Mouse (Mus musculus) lung, embryonic 16.5 days (tissue): ENCODE measurements at regions not wholly inside any gene's neighbourhood (a gene's known extent, or its start where the extent isn't known, plus 50 kb on each side); places are given as distances from the start of the nearest gene placed in this dataset.
A peak's percentile ranks its signal among the peaks of the same experiment; 100 is the strongest.

Experiments used
- ATAC-seq: fragments of 200-750 bp; cut with Nextera tagmentation; 2 replicates; pipeline ENCODE4 v1.8.0; 2017; ENCODE audit warnings: low read depth, mild to moderate bottlenecking, moderate library complexity
- H3K27ac ChIP-seq: fragments of 300-500 bp; sonication (generic); 2 replicates; pipeline ENCODE4 v1.5.1; 2014; ENCODE audit warnings: mild to moderate bottlenecking, control low read depth, low read length
- H3K27me3 ChIP-seq: fragments of 300-500 bp; sonication (generic); 2 replicates; pipeline ENCODE4 v1.6.1; 2014; ENCODE audit warnings: low read depth, low read length, mixed read lengths; ENCODE audit not compliant: control insufficient read depth, insufficient read depth
- H3K36me3 ChIP-seq: fragments of 300-500 bp; sonication (generic); 2 replicates; pipeline ENCODE4 v1.6.1; 2014; ENCODE audit warnings: low read length; ENCODE audit not compliant: control insufficient read depth, insufficient read depth
- H3K4me1 ChIP-seq: fragments of 300-500 bp; sonication (generic); replicated peaks from 2 replicates; pipeline ENCODE4 v1.6.1; 2014; ENCODE audit warnings: low read length, mixed read lengths; ENCODE audit not compliant: control insufficient read depth, insufficient read depth
- H3K4me2 ChIP-seq: fragments of 300-500 bp; sonication (generic); 2 replicates; pipeline ENCODE4 v1.6.1; 2014; ENCODE audit warnings: low read depth, low read length, control low read depth
- H3K4me3 ChIP-seq: fragments of 300-500 bp; sonication (generic); 2 replicates; pipeline ENCODE4 v1.5.1; 2014; ENCODE audit warnings: mild to moderate bottlenecking, low read length, control low read depth
- H3K9ac ChIP-seq: fragments of 300-500 bp; sonication (generic); 2 replicates; pipeline ENCODE4 v1.6.1; 2014; ENCODE audit warnings: low read length, control low read depth
- H3K9me3 ChIP-seq: fragments of 300-500 bp; sonication (generic); 2 replicates; pipeline ENCODE4 v1.6.1; 2016; ENCODE audit warnings: low read length; ENCODE audit not compliant: control insufficient read depth
- WGBS: fragments of 180-500 bp; shearing (Covaris S2); extraction: QIAGEN DNeasy Blood & Tissue Kit; methylation state at CpG from one replicate; pipeline ENCODE4 v1.1.7; 2014; 5-methylcytosine and 5-hydroxymethylcytosine counted together

GRCm38 (mm10) chr17:74920056-74920455 is 85.3 kb upstream of the Ltbp1 start:
- 83% methylated on average over 5 of the region's 5 CpGs for WGBS
- no peak for ATAC-seq

DNA sequence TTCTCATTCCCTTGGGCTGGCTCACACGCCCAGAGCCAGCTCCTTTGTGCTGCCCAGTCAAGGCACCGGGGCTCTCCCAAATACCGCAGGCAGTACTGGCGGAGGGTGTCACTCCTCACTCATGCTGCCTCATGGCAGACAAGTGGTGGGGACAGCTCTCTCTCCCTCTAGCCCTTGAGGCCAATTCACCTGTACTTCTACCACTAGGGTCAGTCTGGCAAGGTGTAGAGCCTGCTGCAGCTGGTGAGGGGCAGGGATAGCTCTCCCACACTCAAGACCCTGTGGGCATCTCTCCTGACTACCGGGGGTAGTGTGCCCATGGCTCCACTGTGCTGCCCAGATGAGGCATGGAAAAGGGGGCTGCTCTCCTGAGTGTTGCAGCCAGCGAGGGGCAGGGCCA is 84.0 kb upstream of the Ltbp1 start:
- H3K9me3 ChIP-seq: peaks cover 5% of the 10 kb centered on the region
- H3K4me3 ChIP-seq: no peak overlapping the region
- H3K27ac ChIP-seq: no peak overlapping the region
- H3K9ac ChIP-seq: no peak overlapping the region
- no peaks in the 10 kb centered on the region for H3K27me3 ChIP-seq
- no peaks in the 10 kb centered on the region for H3K4me1 ChIP-seq
- H3K4me2 ChIP-seq: no peak overlapping the region
- H3K36me3 ChIP-seq: no peaks in the 10 kb centered on the region
- WGBS: 82% methylated on average over 6 of the region's 6 CpGs
- ATAC-seq: no peak

More at GRCm38 (mm10) chr17:74920056-74920455, 85.3 kb upstream of the Ltbp1 start:
- H3K36me3 ChIP-seq: no peaks in the 10 kb centered on the region
- H3K9ac ChIP-seq: no peak overlapping the region
- no peaks in the 10 kb centered on the region for H3K27me3 ChIP-seq
- H3K4me3 ChIP-seq: no peak overlapping the region
- no peak overlapping the region for H3K27ac ChIP-seq
- no peak overlapping the region for H3K4me2 ChIP-seq
- H3K4me1 ChIP-seq: no peaks in the 10 kb centered on the region
- H3K9me3 ChIP-seq: peaks cover 6% of the 10 kb centered on the region

DNA sequence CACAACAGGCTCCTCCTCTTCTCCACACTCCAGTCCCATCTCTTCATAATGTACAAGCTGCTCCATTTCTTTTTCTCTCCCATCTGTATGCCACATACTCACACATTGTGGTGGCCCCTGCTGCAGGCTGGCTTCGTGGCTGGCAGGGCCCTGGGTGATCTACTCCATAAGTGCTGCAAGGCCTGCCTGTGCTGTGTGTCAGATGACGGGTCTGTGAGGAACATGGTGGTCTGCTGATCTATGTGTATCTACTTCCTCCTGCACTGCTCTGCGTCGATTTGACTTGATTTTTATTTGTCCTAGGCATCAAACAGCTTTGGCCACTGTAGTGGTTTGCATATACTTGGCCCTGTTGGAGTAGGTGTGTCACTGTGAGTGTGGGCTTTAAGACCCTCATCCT is 83.4 kb upstream of the Ltbp1 start:
- peak; percentile 34; the same call in 1 of the 2 replicates for ATAC-seq
- WGBS: 63% methylated on average over 4 of the region's 4 CpGs
- no peak overlapping the region for H3K27ac ChIP-seq

DNA sequence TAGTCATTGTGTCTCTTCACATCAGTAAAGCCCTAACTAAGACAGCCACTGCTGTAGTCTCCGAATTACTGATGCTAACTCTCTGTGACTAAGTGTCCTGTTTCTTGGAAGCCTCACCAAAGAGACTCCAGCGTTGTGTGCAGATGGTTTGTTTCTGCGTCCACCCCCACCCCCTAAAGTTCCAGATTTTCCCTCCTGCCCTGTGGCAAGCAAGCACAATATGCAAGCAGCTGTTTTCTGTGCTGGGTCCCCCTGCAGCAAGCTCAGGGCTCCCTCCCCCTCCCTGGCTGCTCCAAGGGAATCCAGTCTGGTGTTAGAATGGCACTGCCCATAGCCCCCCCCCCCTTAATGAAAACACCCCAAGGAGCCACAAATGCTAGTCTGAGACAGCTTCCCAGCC is 82.8 kb upstream of the Ltbp1 start:
- Histone ChIP-seq H3K27ac (no peak overlapping the region), H3K4me1 (no peaks in the 10 kb centered on the region), H3K4me2 (no peak overlapping the region), H3K9me3 (no peaks in the 10 kb centered on the region), H3K36me3 (no peaks in the 10 kb centered on the region), H3K9ac (no peak overlapping the region), H3K4me3 (no peak overlapping the region), H3K27me3 (no peaks in the 10 kb centered on the region)
- ATAC-seq: peak; percentile 95
- 38% methylated on average over 3 of the region's 3 CpGs for WGBS

More for the DNA sequence above, 83.4 kb upstream of the Ltbp1 start:
- Histone ChIP-seq H3K4me3 (no peak overlapping the region), H3K36me3 (no peaks in the 10 kb centered on the region), H3K9ac (no peak overlapping the region), H3K9me3 (no peaks in the 10 kb centered on the region), H3K4me1 (no peaks in the 10 kb centered on the region), H3K4me2 (no peak overlapping the region), H3K27me3 (no peaks in the 10 kb centered on the region)

- WGBS: 42% methylated on average over 9 of the region's 9 CpGs
These were observed 82.3 kb upstream of the Ltbp1 start for GRCm38 (mm10) chr17:74923101-74923500.

GRCm38 (mm10) chr17:74925131-74925530 is 80.2 kb upstream of the Ltbp1 start:
- no peak for ATAC-seq
- no peaks in the 10 kb centered on the region for H3K4me1 ChIP-seq
- H3K4me3 ChIP-seq: no peak overlapping the region
- H3K9me3 ChIP-seq: no peaks in the 10 kb centered on the region
- 82% methylated on average over 6 of the region's 6 CpGs for WGBS
- no peak overlapping the region for H3K4me2 ChIP-seq
- H3K27ac ChIP-seq: no peak overlapping the region
- no peak overlapping the region for H3K9ac ChIP-seq
- H3K36me3 ChIP-seq: no peaks in the 10 kb centered on the region
- H3K27me3 ChIP-seq: no peaks in the 10 kb centered on the region

More at GRCm38 (mm10) chr17:74923101-74923500, 82.3 kb upstream of the Ltbp1 start:
- Histone ChIP-seq H3K4me3 (no peak overlapping the region), H3K4me1 (no peaks in the 10 kb centered on the region), H3K4me2 (no peak overlapping the region), H3K36me3 (no peaks in the 10 kb centered on the region), H3K27ac (no peak overlapping the region), H3K27me3 (no peaks in the 10 kb centered on the region), H3K9me3 (no peaks in the 10 kb centered on the region), H3K9ac (no peak overlapping the region)
- 0 out of 2 replicates have a peak, but pooled peaks have one; percentile 16 for ATAC-seq

- Histone ChIP-seq H3K36me3 (no peaks in the 10 kb centered on the region), H3K4me2 (no peak overlapping the region), H3K27me3 (no peaks in the 10 kb centered on the region), H3K9me3 (peaks cover 3% of the 10 kb centered on the region; the same call in 1 of the 2 replicates), H3K27ac (no peak overlapping the region), H3K9ac (no peak overlapping the region), H3K4me1 (no peaks in the 10 kb centered on the region), H3K4me3 (no peak overlapping the region)
- 60% methylated on average over 5 of the region's 5 CpGs for WGBS
- no peak for ATAC-seq
These were observed 77.4 kb upstream of the Ltbp1 start for GRCm38 (mm10) chr17:74927981-74928380.

DNA sequence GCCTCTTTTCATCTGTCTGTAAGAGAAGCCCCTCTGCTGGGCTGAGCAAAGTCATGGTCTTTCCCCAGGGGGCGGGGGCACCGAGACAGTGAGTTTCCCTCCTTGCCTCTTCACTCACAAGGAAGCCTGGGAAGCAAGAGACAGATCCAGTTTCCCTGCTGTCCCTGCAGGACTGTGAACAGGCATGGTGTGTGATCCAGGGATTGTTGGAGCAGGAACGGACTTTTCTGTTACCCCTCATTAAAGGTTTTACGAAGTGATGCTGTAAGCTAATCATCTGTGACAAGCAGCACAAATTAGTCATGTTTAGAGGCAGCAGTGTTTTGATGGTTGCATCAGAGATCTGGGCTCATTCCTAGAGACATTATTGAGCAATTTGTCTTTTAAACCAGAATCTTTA is 73.8 kb upstream of the Ltbp1 start:
- H3K36me3 ChIP-seq: no peaks in the 10 kb centered on the region
- no peaks in the 10 kb centered on the region for H3K27me3 ChIP-seq
- no peak overlapping the region for H3K9ac ChIP-seq
- H3K4me2 ChIP-seq: no peak overlapping the region
- H3K4me1 ChIP-seq: no peaks in the 10 kb centered on the region
- H3K4me3 ChIP-seq: no peak overlapping the region
- H3K9me3 ChIP-seq: peaks cover 3% of the 10 kb centered on the region; the same call in 1 of the 2 replicates
- WGBS: 50% methylated on average over 4 of the region's 4 CpGs
- H3K27ac ChIP-seq: 0 out of 2 replicates have a peak overlapping the region, but pooled peaks have one; percentile 6
- ATAC-seq: peak; percentile 49; the same call in 1 of the 2 replicates

GRCm38 (mm10) chr17:74941393-74941792 is 64.0 kb upstream of the Ltbp1 start:
- Histone ChIP-seq H3K36me3 (no peaks in the 10 kb centered on the region), H3K9me3 (peaks cover 3% of the 10 kb centered on the region; the same call in 1 of the 2 replicates), H3K4me1 (no peaks in the 10 kb centered on the region), H3K4me3 (no peak overlapping the region), H3K9ac (no peak overlapping the region), H3K27me3 (no peaks in the 10 kb centered on the region), H3K4me2 (no peak overlapping the region), H3K27ac (no peak overlapping the region)
- ATAC-seq: no peak
- WGBS: 83% methylated on average over 6 of the region's 6 CpGs
